ENCODE assay signal across 14 mouse cellular contexts in the genomic region with DNA sequence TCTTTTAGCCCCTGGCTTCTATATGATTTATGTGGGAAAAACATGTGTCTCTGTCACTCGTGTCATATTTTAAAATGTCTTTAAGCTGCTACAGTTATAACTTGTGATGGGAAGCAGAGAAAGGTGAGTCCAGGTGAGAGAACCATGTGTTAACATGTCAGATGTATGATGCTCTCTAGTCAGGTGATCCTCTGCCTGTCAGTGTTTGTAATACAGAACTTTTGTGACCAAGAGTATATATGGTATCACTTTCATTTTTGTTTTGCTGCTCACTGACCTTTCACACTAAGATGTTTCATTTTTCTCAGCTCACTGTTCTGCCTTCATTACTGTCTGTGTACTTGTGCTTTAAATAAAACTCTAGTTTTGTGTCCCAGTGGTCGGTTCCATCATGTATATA.
"Had no signal": no experiment of that assay in that cellular context is flagged by ENCODE, and none has a peak within 500 bp of the region (broad histone marks: within the 10 kb centered on the region; RNA-seq: fewer than 3 reads in every experiment).

No protein-coding gene starts in this region.

- H3K4me1 ChIP-seq: limb, embryonic 15.5 days; lung, embryonic 15.5 days; neural tube, embryonic 12.5 days had no signal

- H3K4me2 ChIP-seq: kidney, embryonic 15.5 days; limb, embryonic 15.5 days; liver, embryonic 12.5 days; lung, embryonic 15.5 days; neural tube, embryonic 12.5 days had no signal

- ATAC-seq: liver, embryonic 12.5 days had no signal

- H3K27me3 ChIP-seq: kidney, embryonic 15.5 days; limb, embryonic 15.5 days; liver, embryonic 12.5 days; lung, embryonic 15.5 days; neural tube, embryonic 12.5 days had no signal

- DNase-seq: kidney, adult 18-20 months; kidney, postnatal 14 days; lung, postnatal 14 days; midbrain, embryonic 14.5 days; right cerebral cortex, postnatal 14 days; thymus, postnatal 14 days had no signal

- H3K36me3 ChIP-seq: kidney, embryonic 15.5 days; limb, embryonic 15.5 days; liver, embryonic 12.5 days; lung, embryonic 15.5 days; midbrain, embryonic 10.5 days; neural tube, embryonic 12.5 days had no signal

- H3K9ac ChIP-seq: kidney, embryonic 15.5 days; limb, embryonic 15.5 days; liver, embryonic 12.5 days; lung, embryonic 15.5 days; neural tube, embryonic 12.5 days had no signal

- H3K9me3 ChIP-seq: kidney, embryonic 15.5 days; limb, embryonic 15.5 days; liver, embryonic 12.5 days; lung, embryonic 15.5 days; midbrain, embryonic 10.5 days; neural tube, embryonic 12.5 days had no signal

- H3K27ac ChIP-seq: kidney, embryonic 15.5 days; limb, embryonic 15.5 days; liver, embryonic 12.5 days; lung, embryonic 15.5 days; midbrain, embryonic 10.5 days; neural tube, embryonic 12.5 days; stomach, postnatal 0 days had no signal

- H3K4me3 ChIP-seq: kidney, embryonic 15.5 days; limb, embryonic 15.5 days; liver, embryonic 12.5 days; lung, embryonic 15.5 days; midbrain, embryonic 10.5 days; myocyte; neural tube, embryonic 12.5 days had no signal
